Mouse (Mus musculus) small intestine, adult 2 months (tissue): ENCODE measurements around the gene Angptl4. TPM values are rescaled to one million over a fixed set of nuclear protein-coding genes. Genes with fewer than 3 reads are reported as not detected.

Experiments
- H3K27ac ChIP-seq: fragments of 200-500 bp; 2 replicates; pipeline ENCODE4 v1.5.1; 2012; ENCODE audit warnings: low read depth, low read length, control low read depth, inconsistent platforms; ENCODE audit not compliant: insufficient read depth
- H3K27me3 ChIP-seq: fragments of 200-500 bp; 2 replicates; pipeline ENCODE4 v1.6.1; 2012; ENCODE audit warnings: mild to moderate bottlenecking, moderate library complexity, low read length, inconsistent platforms; ENCODE audit not compliant: control insufficient read depth, insufficient read depth
- H3K36me3 ChIP-seq: fragments of 200-500 bp; 2 replicates; pipeline ENCODE4 v1.6.1; 2012; ENCODE audit warnings: mild to moderate bottlenecking, low read length, control low read depth, inconsistent platforms; ENCODE audit not compliant: control insufficient read depth, insufficient read depth
- H3K4me1 ChIP-seq: fragments of 200-500 bp; 2 replicates; pipeline ENCODE4 v1.6.1; 2012; ENCODE audit warnings: low read length, inconsistent platforms, mixed read lengths; ENCODE audit not compliant: control insufficient read depth, insufficient read depth, insufficient read length
- H3K4me3 ChIP-seq: fragments of 200-500 bp; 2 replicates; pipeline ENCODE4 v1.5.1; 2012; ENCODE audit warnings: low read depth, mild to moderate bottlenecking, control low read depth, inconsistent platforms, low read length, moderate library complexity
- CTCF ChIP-seq: fragments of 200-500 bp; IDR thresholded peaks from 2 replicates; pipeline ENCODE4 v1.5.1; 2012; ENCODE audit warnings: low read depth, mild to moderate bottlenecking, control low read depth, inconsistent platforms, low read length, moderate library complexity, mixed read lengths; ENCODE audit not compliant: insufficient replicate concordance, insufficient read length; ENCODE audit errors: extremely low read depth
- POLR2A ChIP-seq: fragments of 200-500 bp; IDR thresholded peaks from 2 replicates; pipeline ENCODE4 v1.6.1; 2012; ENCODE audit warnings: low read depth, mild to moderate bottlenecking, control low read depth, inconsistent platforms, low read length, moderate library complexity
- WGBS: fragments of 180-500 bp; shearing (Covaris S2); methylation state at CpG from one replicate; pipeline ENCODE4 v1.1.7; 2018; 5-methylcytosine and 5-hydroxymethylcytosine counted together
- polyA plus RNA-seq: library from polyadenylated mRNA; depleted of rRNA; stranded (reverse); fragments of >200 nt; gene quantifications from 2 replicates; pipeline ENCODE4 v1.2.3, GENCODE M21; 2012

Gene Angptl4
- polyA plus RNA-seq, 1 experiment = 57.3 TPM

GRCm38 (mm10) chr17:33799277-33799676 is 17.6 kb upstream of the Angptl4 start:
- Histone ChIP-seq H3K27ac (no peak overlapping the region), H3K4me3 (no peak overlapping the region), H3K36me3 (no peaks in the 10 kb centered on the region), H3K27me3 (no peaks in the 10 kb centered on the region; the same call in 1 of the 2 replicates), H3K4me1 (no peaks in the 10 kb centered on the region)
- TF ChIP-seq CTCF (no peak), POLR2A (no peak)
- 37% methylated on average over 1 of the region's 1 CpGs for WGBS

- WGBS = 37% methylated on average over 3 of the region's 3 CpGs
- no peaks in the 10 kb centered on the region for H3K36me3 ChIP-seq
- TF ChIP-seq CTCF = no peak
- TF ChIP-seq POLR2A = no peak
These were observed 16.7 kb upstream of the Angptl4 start for GRCm38 (mm10) chr17:33798306-33798705.

GRCm38 (mm10) chr17:33788732-33789131 is 7.1 kb upstream of the Angptl4 start:
- Histone ChIP-seq H3K27ac (peak overlapping the region; percentile 61; the same call in 1 of the 2 replicates), H3K27me3 (no peaks in the 10 kb centered on the region), H3K36me3 (no peaks in the 10 kb centered on the region), H3K4me3 (no peak overlapping the region), H3K4me1 (peaks cover 10% of the 10 kb centered on the region)
- TF ChIP-seq POLR2A (no peak), CTCF (no peak)
- 14% methylated on average over 4 of the region's 4 CpGs for WGBS

More at GRCm38 (mm10) chr17:33798306-33798705, 16.7 kb upstream of the Angptl4 start:
- Histone ChIP-seq H3K27ac (no peak overlapping the region), H3K4me3 (no peak overlapping the region), H3K27me3 (no peaks in the 10 kb centered on the region; the same call in 1 of the 2 replicates), H3K4me1 (no peaks in the 10 kb centered on the region; the same call in 1 of the 2 replicates)

- Histone ChIP-seq H3K4me3 (no peak overlapping the region), H3K36me3 (no peaks in the 10 kb centered on the region), H3K4me1 (peaks cover 22% of the 10 kb centered on the region; the same call in 1 of the 2 replicates), H3K27me3 (no peaks in the 10 kb centered on the region), H3K27ac (no peak overlapping the region)
- TF ChIP-seq POLR2A = no peak
- TF ChIP-seq CTCF = no peak
- WGBS = 90% methylated on average over 18 of the region's 18 CpGs
These were observed 4.7 kb upstream of the Angptl4 start for GRCm38 (mm10) chr17:33786375-33786774.

GRCm38 (mm10) chr17:33784939-33785338 is 3.3 kb upstream of the Angptl4 start:
- Histone ChIP-seq H3K36me3 (no peaks in the 10 kb centered on the region), H3K4me1 (peaks cover 29% of the 10 kb centered on the region), H3K27ac (no peak overlapping the region), H3K4me3 (no peak overlapping the region), H3K27me3 (no peaks in the 10 kb centered on the region)
- TF ChIP-seq POLR2A (no peak), CTCF (no peak)
- 77% methylated on average over 2 of the region's 2 CpGs for WGBS

GRCm38 (mm10) chr17:33783408-33783807 is 1.8 kb upstream of the Angptl4 start:
- Histone ChIP-seq H3K4me1 (peaks cover 33% of the 10 kb centered on the region), H3K27ac (peak overlapping the region; percentile 35), H3K4me3 (no peak overlapping the region), H3K27me3 (no peaks in the 10 kb centered on the region), H3K36me3 (no peaks in the 10 kb centered on the region)
- no peak for TF ChIP-seq POLR2A
- TF ChIP-seq CTCF = no peak

GRCm38 (mm10) chr17:33782067-33782466 is 437 bp upstream of the Angptl4 start:
- Histone ChIP-seq H3K27me3 (no peaks in the 10 kb centered on the region), H3K4me1 (peaks cover 33% of the 10 kb centered on the region), H3K36me3 (0 out of 2 replicates have a peak, but pooled peaks cover 1% of the 10 kb centered on the region), H3K27ac (peak overlapping the region; percentile 64), H3K4me3 (peak overlapping the region; percentile 63)
- TF ChIP-seq CTCF = no peak
- TF ChIP-seq POLR2A = no peak
- WGBS = 44% methylated on average over 4 of the region's 4 CpGs
